Mouse (Mus musculus): ENCODE results near the gene Zfp106.

DNA sequence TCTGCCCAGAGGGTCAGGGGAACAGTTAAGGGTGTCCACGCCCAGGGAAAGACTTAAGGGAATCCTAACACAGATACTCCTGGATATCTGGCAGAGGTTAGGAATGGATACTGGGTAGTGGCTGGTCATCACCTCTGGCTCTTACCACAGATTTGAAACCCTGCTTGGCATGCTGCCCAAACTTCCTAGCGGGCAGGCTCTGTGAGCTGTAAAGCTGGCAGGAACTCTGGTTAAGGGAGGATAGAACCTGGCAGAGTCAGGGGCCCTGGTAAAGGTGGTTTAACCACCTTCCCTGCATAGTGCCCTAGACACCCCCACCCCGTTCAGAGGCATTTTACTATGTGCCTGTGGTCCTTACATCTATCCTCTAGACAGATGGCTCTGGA, 61.0 kb downstream of the Zfp106 start:
- no peak for TF ChIP-seq POLR2A (IDR thresholded peaks at IDR 0.05; ENCODE audit: borderline replicate concordance, insufficient read depth, low read length)
- no peak for TF ChIP-seq CTCF (IDR thresholded peaks at IDR 0.05; ENCODE audit: borderline replicate concordance, insufficient read depth, low read depth, low read length)
